Mouse (Mus musculus) small intestine, adult 2 months (tissue): ENCODE results near the gene Tmem110.

ENCODE experiments used
- CTCF ChIP-seq: fragments of 200-500 bp; IDR thresholded peaks from 2 replicates; pipeline ENCODE4 v1.5.1; 2012; ENCODE audit warnings: low read depth, mild to moderate bottlenecking, control low read depth, inconsistent platforms, low read length, moderate library complexity, mixed read lengths; ENCODE audit not compliant: insufficient replicate concordance, insufficient read length; ENCODE audit errors: extremely low read depth
- POLR2A ChIP-seq: fragments of 200-500 bp; IDR thresholded peaks from 2 replicates; pipeline ENCODE4 v1.6.1; 2012; ENCODE audit warnings: low read depth, mild to moderate bottlenecking, control low read depth, inconsistent platforms, low read length, moderate library complexity

DNA sequence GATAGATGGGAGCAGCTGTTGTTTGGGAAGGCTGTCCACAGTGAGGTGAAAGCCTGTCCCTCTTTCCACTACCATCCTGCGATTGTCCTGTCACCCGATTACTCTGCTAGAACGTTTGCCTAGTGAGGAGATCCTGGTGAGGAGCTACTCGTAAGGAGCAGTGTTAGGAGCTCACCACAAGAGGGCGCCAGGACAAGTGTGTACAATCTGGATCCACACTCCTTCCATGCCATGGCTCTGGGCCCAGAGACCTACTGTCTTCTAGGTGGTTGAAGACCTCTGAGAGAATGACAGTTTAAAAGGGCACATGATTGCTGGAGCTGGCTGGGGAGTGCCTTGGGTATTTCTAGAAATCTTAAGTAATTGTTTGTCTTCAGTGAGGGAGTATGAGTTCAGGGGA, 41.7 kb downstream of the Tmem110 start:
- TF ChIP-seq POLR2A, result no peak
- peak; percentile 76; the same call in 1 of the 2 replicates for TF ChIP-seq CTCF
